Mouse (Mus musculus) myocyte (in vitro differentiated cells): ENCODE measurements around the gene Cbr2.

Experiments used
- CEBPB ChIP-seq: IDR thresholded peaks from 2 replicates; pipeline ENCODE4 v1.6.1; 2011; ENCODE audit warnings: mild to moderate bottlenecking, moderate library complexity; ENCODE audit not compliant: poor library complexity, insufficient read depth, severe bottlenecking
- E2F4 ChIP-seq: IDR thresholded peaks from one replicate; pipeline ENCODE4 v1.6.1; 2011; ENCODE audit warnings: mild to moderate bottlenecking, control low read depth, moderate library complexity; ENCODE audit not compliant: insufficient read depth
- MYOD1 ChIP-seq, 3 experiments: IDR thresholded peaks; one replicate each; pipeline ENCODE4 v1.6.1; 2011; ENCODE audit warnings: control low read depth in 2 of 3, low read depth in 2 of 3, mild to moderate bottlenecking in 2 of 3, moderate library complexity in 1 of 3; ENCODE audit not compliant: insufficient read length in 2 of 3, control insufficient read depth in 1 of 3
- MYOG ChIP-seq, 3 experiments: IDR thresholded peaks; one replicate each; pipeline ENCODE4 v1.6.1; 2011; ENCODE audit warnings: control low read depth in 2 of 3, low read depth in 2 of 3, mild to moderate bottlenecking in 2 of 3; ENCODE audit not compliant: insufficient read length in 2 of 3, control insufficient read depth in 1 of 3, insufficient read depth in 1 of 3
- POLR2A ChIP-seq: IDR thresholded peaks from one replicate; pipeline ENCODE4 v1.6.1; 2011; ENCODE audit warnings: low read depth, mild to moderate bottlenecking, control low read depth, moderate library complexity; ENCODE audit not compliant: insufficient read length
- TCF12 ChIP-seq: IDR thresholded peaks from one replicate; pipeline ENCODE4 v1.6.1; 2011; ENCODE audit warnings: mild to moderate bottlenecking, control low read depth; ENCODE audit not compliant: poor library complexity, insufficient read depth, severe bottlenecking
- USF1 ChIP-seq: IDR thresholded peaks from one replicate; pipeline ENCODE4 v1.6.1; 2011; ENCODE audit warnings: low read depth, mild to moderate bottlenecking, control low read depth, moderate library complexity

- no peak for TF ChIP-seq TCF12
- no peak for TF ChIP-seq MYOD1 (IDR thresholded peaks at IDR 0.05; ENCODE audit: control insufficient read depth in 1 of 3, insufficient read length in 2 of 3, low read depth in 2 of 3)
- no peak for TF ChIP-seq POLR2A
- TF ChIP-seq USF1, result no peak
- no peak for TF ChIP-seq MYOG (IDR thresholded peaks at IDR 0.05; ENCODE audit: control insufficient read depth in 1 of 3, insufficient read depth in 1 of 3, insufficient read length in 2 of 3, low read depth in 2 of 3)
- no peak for TF ChIP-seq E2F4
- TF ChIP-seq CEBPB, result no peak
These were observed 27.2 kb downstream of the Cbr2 start for GRCm38 (mm10) chr11:120704486-120705325.
